Mouse (Mus musculus): ENCODE data around the gene Gm49721. TPM values are rescaled to one million over a fixed set of nuclear protein-coding genes. Genes with fewer than 3 reads are reported as not detected.
"Not testable (repeated sequence)": the region's sequence is repeated elsewhere in the genome, so short reads cannot be mapped to it uniquely, and the experiment has no call there.

Gm49721 gene
- polyA plus RNA-seq, 1 experiment from 2014 or later, result 0.20 TPM

- WGBS, result 39% methylated on average over 6 of the region's 8 CpGs
- not testable (repeated sequence) for DNase-seq (ENCODE audit: low spot score)
These were observed 108.1 kb downstream of the Gm49721 start for GRCm38 (mm10) chr17:7086836-7087235.

More at GRCm38 (mm10) chr17:7086836-7087235, 108.1 kb downstream of the Gm49721 start:
- H3K27ac ChIP-seq; H3K27me3 ChIP-seq (ENCODE audit: insufficient read depth, low read length); H3K36me3 ChIP-seq (ENCODE audit: insufficient read depth, low read length); H3K4me1 ChIP-seq (replicated peaks; ENCODE audit: insufficient read depth, low read length); H3K4me2 ChIP-seq (ENCODE audit: low read length); ATAC-seq (replicated peaks; ENCODE audit: low FRiP score, low read depth); H3K9me3 ChIP-seq (replicated peaks; ENCODE audit: low read length); H3K4me3 ChIP-seq (replicated peaks; ENCODE audit: low read depth, low read length); H3K9ac ChIP-seq (ENCODE audit: low read depth, low read length): not testable (repeated sequence)

Other genes with a start within 250 kb of the Gm49721 start
- gene Ezr, start 196.1 kb upstream of the Gm49721 start, polyA plus RNA-seq (2015; fragmentation: Nextera tagmentation; extraction: Ambion mirVana), result 281 and 313 TPM in 2 replicates
- gene Rsph3b, start 30.2 kb upstream of the Gm49721 start, polyA plus RNA-seq (2015; fragmentation: Nextera tagmentation; extraction: Ambion mirVana), result 63.4 and 65.6 TPM in 2 replicates
- 43.6 and 45.9 TPM in 2 replicates for gene Tagap1, start 17.7 kb upstream of the Gm49721 start, polyA plus RNA-seq (2015; fragmentation: Nextera tagmentation; extraction: Ambion mirVana)
- gene Rnaset2b, start 8.3 kb upstream of the Gm49721 start, polyA plus RNA-seq (2015; fragmentation: Nextera tagmentation; extraction: Ambion mirVana), result 567 and 580 TPM in 2 replicates
- 0.43 and 0.47 TPM in 2 replicates for gene Gm1604a, start 46.7 kb downstream of the Gm49721 start, polyA plus RNA-seq (2015; fragmentation: Nextera tagmentation; extraction: Ambion mirVana)
- gene Rps6ka2, start 191.2 kb downstream of the Gm49721 start, polyA plus RNA-seq (2015; fragmentation: Nextera tagmentation; extraction: Ambion mirVana), result 8.4 and 8.8 TPM in 2 replicates